Mouse (Mus musculus) adrenal gland, adult 8-10 months (tissue): ENCODE data around the gene Gm5148. TPM values are rescaled to one million over a fixed set of nuclear protein-coding genes. Genes with fewer than 3 reads are reported as not detected.

ENCODE experiments used
- DNase-seq: peaks from one replicate; pipeline ENCODE4 v3.0.0; 2022
- total RNA-seq, 4 experiments: library from RNA; stranded (reverse); gene quantifications; 2 replicates each; pipeline ENCODE4 v1.2.4; 2022

Gm5148 gene
- total RNA-seq, 4 experiments from 2014 or later = 0.12 to 9.2 (median 4.2) TPM

DNA sequence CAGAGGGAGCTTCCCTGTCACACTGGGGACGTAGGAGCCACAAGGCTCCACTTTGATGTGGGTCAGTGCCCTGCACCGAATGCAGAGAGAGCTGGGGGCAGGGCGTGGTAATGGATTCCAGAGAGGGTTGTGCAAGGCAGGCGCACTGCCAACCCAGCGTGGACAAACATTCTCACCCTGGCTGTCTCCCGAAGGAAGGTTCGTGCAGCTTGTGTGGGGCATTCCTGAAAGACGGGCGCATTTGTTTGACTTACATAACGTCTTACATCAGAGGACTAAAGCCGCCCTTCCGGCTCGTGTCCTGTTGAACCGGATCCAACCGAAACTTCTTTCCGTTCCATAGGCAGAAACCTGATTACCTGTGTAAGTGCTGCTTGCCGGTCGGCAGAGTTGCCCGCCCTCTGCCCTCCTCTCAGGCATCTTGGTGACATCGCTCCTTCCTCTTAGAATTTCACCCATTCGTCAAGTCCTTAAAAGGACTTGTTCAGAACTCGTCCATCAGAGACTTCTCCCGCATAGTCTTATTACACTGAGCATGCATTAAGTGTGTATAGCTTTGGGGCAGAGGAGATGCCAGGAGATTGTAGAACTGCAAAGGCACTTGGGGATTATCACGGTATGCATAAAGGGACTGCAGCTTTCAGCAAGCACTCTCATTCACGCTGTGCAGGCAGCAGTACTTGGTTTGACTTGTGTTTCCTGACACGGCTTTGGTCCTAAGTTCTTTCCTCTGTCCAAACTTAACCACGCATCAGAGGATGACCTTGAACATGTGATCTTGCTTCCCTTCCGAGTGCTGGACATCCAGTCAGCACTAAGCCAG, 36.9 kb downstream of the Gm5148 start:
- DNase-seq = peak; percentile 58

DNA sequence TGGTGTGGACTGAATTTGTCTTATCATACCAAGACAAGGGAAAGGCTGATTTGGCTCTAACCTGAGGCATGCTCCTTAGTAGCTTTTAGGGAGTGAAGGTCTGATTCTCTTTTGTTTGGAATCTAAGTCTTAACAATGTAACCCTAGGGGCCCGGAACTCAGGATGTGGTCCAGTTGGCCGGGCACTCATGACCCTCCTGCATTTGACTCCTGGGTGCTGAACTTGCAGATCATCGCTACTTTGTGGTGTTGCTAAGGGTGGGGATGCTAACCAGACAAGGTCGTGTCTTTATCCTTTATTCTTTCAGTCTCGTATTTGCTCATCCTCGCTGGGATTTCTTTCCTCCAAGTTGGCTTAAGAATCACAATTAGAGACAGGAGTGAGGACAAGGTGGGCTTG, 37.5 kb downstream of the Gm5148 start:
- no peak for DNase-seq

GRCm38 (mm10) chr3:37686219-37686618, 38.1 kb downstream of the Gm5148 start:
- DNase-seq = no peak

GRCm38 (mm10) chr3:37676291-37676690, 48.0 kb downstream of the Gm5148 start:
- no peak for DNase-seq

DNA sequence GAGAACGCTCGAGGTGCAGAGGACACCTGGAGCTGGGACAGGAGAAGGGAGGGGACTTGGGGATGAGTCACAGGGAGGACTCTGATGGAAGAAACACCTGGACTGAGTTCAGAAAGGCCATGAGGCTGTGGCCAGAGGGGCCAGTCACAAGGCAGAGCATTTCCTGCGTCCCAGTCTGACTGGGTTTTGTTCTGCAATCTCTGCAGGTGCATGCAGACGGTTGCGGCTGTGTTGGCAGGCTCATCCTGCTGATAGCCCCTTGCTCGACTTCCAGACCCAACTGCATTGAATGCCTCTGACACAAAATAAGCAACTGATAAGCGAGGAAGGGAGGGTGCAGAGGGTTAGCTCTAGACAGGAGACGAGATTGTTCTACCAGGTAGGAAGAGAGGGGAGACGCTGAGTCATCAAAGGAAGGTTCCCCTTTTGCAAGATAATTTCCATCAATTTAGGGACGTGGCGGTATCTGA, 49.2 kb downstream of the Gm5148 start:
- no peak for DNase-seq

GRCm38 (mm10) chr3:37673513-37674261, 50.6 kb downstream of the Gm5148 start:
- DNase-seq = no peak

GRCm38 (mm10) chr3:37672266-37673040, 51.8 kb downstream of the Gm5148 start:
- no peak for DNase-seq

- no peak for DNase-seq
Measured at GRCm38 (mm10) chr3:37669100-37669499, 55.2 kb downstream of the Gm5148 start.

- no peak for DNase-seq
Measured at GRCm38 (mm10) chr3:37668652-37669051, 55.6 kb downstream of the Gm5148 start.

DNA sequence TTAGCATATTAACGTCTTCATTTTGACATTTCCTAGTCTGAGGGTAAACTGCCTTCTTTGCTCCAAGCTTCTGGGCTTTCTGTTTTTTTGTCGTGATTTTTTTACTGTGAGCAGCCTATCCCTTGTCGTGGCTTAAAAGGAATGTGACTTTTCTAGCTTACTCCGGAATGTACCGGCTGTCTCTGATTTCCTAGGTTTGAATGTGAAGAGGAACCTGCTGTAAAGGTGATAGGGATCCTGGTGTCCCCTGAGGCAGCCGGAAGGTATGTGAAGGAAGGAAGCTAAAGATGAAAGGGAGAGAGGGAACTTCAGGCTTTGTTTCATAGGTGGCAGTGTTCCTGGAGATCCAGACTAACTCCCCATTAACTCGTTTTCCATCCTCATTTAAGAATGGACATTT, 56.6 kb downstream of the Gm5148 start:
- DNase-seq = no peak

GRCm38 (mm10) chr3:37667119-37667467, 57.2 kb downstream of the Gm5148 start:
- no peak for DNase-seq

GRCm38 (mm10) chr3:37666291-37667118, 57.8 kb downstream of the Gm5148 start:
- no peak for DNase-seq

Other genes starting within 250 kb of the Gm5148 start
- gene Spry1, start 84.5 kb downstream of the Gm5148 start, total RNA-seq = 10 to 100 TPM; 22.4 to 42.8 (median 34.7) TPM